8 mouse cellular contexts compared by ENCODE assay signal in the genomic region with DNA sequence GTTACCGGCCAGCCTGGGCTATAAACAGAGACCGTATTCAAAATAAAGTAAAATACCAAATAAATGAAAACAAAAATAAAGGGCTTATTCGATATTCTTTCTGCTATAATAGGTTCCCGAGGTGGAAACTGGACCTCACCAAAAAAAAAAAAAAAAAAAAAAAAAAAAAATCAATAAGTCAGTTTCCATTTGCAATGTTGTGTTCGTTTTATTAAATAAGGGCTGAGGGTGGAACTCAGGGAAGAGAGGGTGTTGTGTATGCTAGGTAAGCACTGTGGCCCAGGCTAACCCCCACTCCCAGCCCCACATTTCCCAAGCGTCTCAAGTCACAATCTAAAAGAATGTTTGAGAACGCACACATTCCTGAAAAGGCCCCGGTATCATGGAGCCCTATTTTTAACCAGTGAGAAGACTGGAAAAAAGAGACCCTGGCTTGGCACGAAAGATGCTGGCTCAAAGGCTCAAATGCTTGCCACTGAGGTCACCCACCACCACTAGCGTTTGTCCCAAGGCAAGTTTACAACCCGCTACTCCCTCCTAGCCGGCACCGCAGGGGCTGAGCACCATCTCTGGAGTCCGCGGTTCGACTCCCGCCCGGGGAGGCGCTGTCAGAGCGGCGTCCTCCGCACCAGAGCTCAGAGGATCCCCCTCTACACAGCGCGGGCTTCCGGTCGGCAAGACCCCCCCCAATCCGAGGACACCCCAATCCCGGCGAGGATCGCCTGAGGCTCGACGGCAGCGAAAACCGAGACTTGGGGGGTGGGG. TPM values are rescaled to one million over a fixed set of nuclear protein-coding genes. Genes with fewer than 3 reads are reported as not detected.
DNase-seq lines count a peak whose midpoint lies in the region; ATAC-seq and TF ChIP-seq lines count a peak whose summit lies in the region.

No protein-coding gene starts in this region.

- no peaks in the 10 kb centered on the region; the same call in 1 of the 2 replicates for H3K27me3 ChIP-seq in erythroblast, embryonic 14.5 days (ENCODE audit: control insufficient read depth)
- no peaks in the 10 kb centered on the region for H3K27me3 ChIP-seq in intestine, embryonic 16.5 days (replicated peaks; ENCODE audit: control insufficient read depth, insufficient read depth, low read length)
- H3K27me3 ChIP-seq in lung, postnatal 0 days (replicated peaks; ENCODE audit: insufficient read depth, low read length) = no peaks in the 10 kb centered on the region

- peak overlapping the region; percentile 91 for H3K9ac ChIP-seq in intestine, embryonic 16.5 days (ENCODE audit: low read depth, low read length)
- H3K9ac ChIP-seq in lung, postnatal 0 days (replicated peaks; ENCODE audit: low read depth) = peak overlapping the region; percentile 89

- peak; percentile 16; the same call in 1 of the 2 replicates for TF ChIP-seq CTCF in lung, postnatal 0 days (IDR thresholded peaks at IDR 0.05)

- no peaks in the 10 kb centered on the region for H3K9me3 ChIP-seq in erythroblast, embryonic 14.5 days (ENCODE audit: control insufficient read depth, low read length)
- no peaks in the 10 kb centered on the region for H3K9me3 ChIP-seq in intestine, embryonic 16.5 days (ENCODE audit: control insufficient read depth, low read length)
- no peaks in the 10 kb centered on the region for H3K9me3 ChIP-seq in lung, postnatal 0 days (ENCODE audit: low read length)

- peak overlapping the region; percentile 83 for H3K4me3 ChIP-seq in erythroblast, embryonic 14.5 days (replicated peaks)
- peak overlapping the region; percentile 87 for H3K4me3 ChIP-seq in intestine, embryonic 16.5 days (ENCODE audit: low read length)
- H3K4me3 ChIP-seq in lung, postnatal 0 days (ENCODE audit: low read depth, low read length) = peak overlapping the region; percentile 91

- H3K36me3 ChIP-seq in erythroblast, embryonic 14.5 days (ENCODE audit: control insufficient read depth) = peaks cover 41% of the 10 kb centered on the region
- peaks cover 2% of the 10 kb centered on the region; the same call in 1 of the 2 replicates for H3K36me3 ChIP-seq in intestine, embryonic 16.5 days (ENCODE audit: control insufficient read depth, insufficient read depth, low read length)
- H3K36me3 ChIP-seq in lung, postnatal 0 days (ENCODE audit: insufficient read depth, low read length) = peaks cover 10% of the 10 kb centered on the region; the same call in 1 of the 2 replicates

- TF ChIP-seq EP300 in lung, postnatal 0 days (IDR thresholded peaks at IDR 0.05) = no peak

- peak overlapping the region; percentile 54 for H3K27ac ChIP-seq in intestine, embryonic 16.5 days (ENCODE audit: low read length)
- H3K27ac ChIP-seq in lung, postnatal 0 days (ENCODE audit: low read length) = peak overlapping the region; percentile 77

- H3K4me1 ChIP-seq in erythroblast, embryonic 14.5 days (ENCODE audit: control insufficient read depth) = peaks cover 36% of the 10 kb centered on the region
- H3K4me1 ChIP-seq in intestine, embryonic 16.5 days (ENCODE audit: control insufficient read depth, insufficient read depth, low read length) = peaks cover 3% of the 10 kb centered on the region; the same call in 1 of the 2 replicates
- no peaks in the 10 kb centered on the region for H3K4me1 ChIP-seq in lung, postnatal 0 days (ENCODE audit: insufficient read depth, low read depth, low read length)

- DNase-seq in ovary, postnatal 36 days (ENCODE audit: low spot score) = peak; percentile 26
- no peak for DNase-seq in ovary, adult 18-20 months (ENCODE audit: low spot score)
- peak; percentile 51 for DNase-seq in adrenal gland, postnatal 10 days
- peak; percentile 59 for DNase-seq in lung, postnatal 0 days (ENCODE audit: low spot score)
- peak; percentile 46 to 74 for DNase-seq in spleen, postnatal 4 days (ENCODE audit: low spot score in 2 of 2)
- DNase-seq in ovary, postnatal 14 days (ENCODE audit: low spot score) = no peak

- WGBS in intestine, embryonic 16.5 days = 8% methylated on average over 34 of the region's 34 CpGs
- 9% methylated on average over 31 of the region's 34 CpGs for WGBS in lung, postnatal 0 days

- peak; percentile 56 for ATAC-seq in intestine, embryonic 16.5 days
- peak; percentile 38 for ATAC-seq in lung, postnatal 0 days

- H3K4me2 ChIP-seq in intestine, embryonic 16.5 days (ENCODE audit: low read depth, low read length) = peak overlapping the region; percentile 73
- H3K4me2 ChIP-seq in lung, postnatal 0 days (replicated peaks; ENCODE audit: low read depth, low read length) = peak overlapping the region; percentile 83

RNA-seq across cellular contexts. Expression of gene Pdcd5, which starts 0.8 kb away (rescaled TPM):
- 100 to 1,000 TPM in 1 of 2 experiments, 10 to 100 TPM in 1; 96.1 to 103 TPM for total RNA-seq in adrenal gland, postnatal 10 days (2021)
- polyA plus RNA-seq in erythroblast, embryonic 14.5 days (2012) = 17.2 and 20.6 TPM in 2 replicates
- polyA plus RNA-seq in intestine, embryonic 16.5 days (2015; fragmentation: Nextera tagmentation; extraction: Ambion mirVana) = 170 and 184 TPM in 2 replicates
- 160 and 169 TPM in 2 replicates for polyA plus RNA-seq in lung, postnatal 0 days (2015; fragmentation: Nextera tagmentation; extraction: Ambion mirVana)

Comparison
In these comparisons a context has a peak if more than half of its experiments do, and no peak if none do; other contexts are left out.
1. DNase-seq: peak in ovary, postnatal 36 days (single experiment), adrenal gland, postnatal 10 days (single experiment), lung, postnatal 0 days (single experiment) and spleen, postnatal 4 days (2 of 2); none in ovary, adult 18-20 months (single experiment) and ovary, postnatal 14 days (single experiment).
2. Peak in every context shown above with its lines, with median percentiles within 50 percentile points of each other: H3K4me3 ChIP-seq.